Mouse (Mus musculus): ENCODE data around the gene Nepn.

DNA sequence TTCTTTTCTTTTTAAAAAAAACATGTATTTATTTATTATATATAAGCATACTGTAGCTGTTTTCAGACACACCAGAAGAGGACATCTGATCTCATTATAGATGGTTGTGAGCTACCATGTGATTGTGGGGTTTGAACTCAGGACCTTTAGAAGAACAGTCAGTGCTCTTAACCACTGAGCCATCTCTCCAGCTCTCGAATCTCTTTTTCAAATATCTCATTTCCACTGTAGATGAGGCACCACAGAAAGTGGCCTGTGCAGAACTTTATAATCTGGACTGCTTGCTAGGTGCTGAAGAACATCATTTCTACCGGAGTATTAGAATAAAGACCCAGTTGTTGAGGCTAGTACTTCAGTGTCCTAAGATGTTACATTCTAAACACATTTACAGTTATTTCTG lies 26.2 kb downstream of the Nepn start:
- no peak for TF ChIP-seq POLR2A (IDR thresholded peaks at IDR 0.05; ENCODE audit: borderline replicate concordance, insufficient read depth, low read length)
- TF ChIP-seq CTCF (IDR thresholded peaks at IDR 0.05; ENCODE audit: borderline replicate concordance, insufficient read depth, low read depth, low read length) = no peak

Measured in cerebellum, adult 2 months (tissue).